Mouse (Mus musculus): Measurements from ENCODE around the gene Suz12. TPM values are rescaled to one million over a fixed set of nuclear protein-coding genes. Genes with fewer than 3 reads are reported as not detected.
"Not testable (repeated sequence)": the region's sequence is repeated elsewhere in the genome, so short reads cannot be mapped to it uniquely, and the experiment has no call there.

The Suz12 gene
- 10 to 100 TPM; 37.6 to 53.7 TPM for total RNA-seq (2021)
- polyA plus RNA-seq (2012; rRNA removed): 2.1 and 3.3 TPM in 2 replicates
- long read RNA-seq, full-length matches to known transcripts: 19 of 23 reads
- long read RNA-seq, partial matches to known transcripts: 0 of 23 reads
- long read RNA-seq, other reads (novel, unspliced or antisense): 4 of 23 reads

- peak; percentile 98 for DNase-seq
Observed at GRCm38 (mm10) chr11:79992592-79993355, at the start of gene Suz12. Gene Suz12 (plus strand): TSS chr11:79993106.

- no peak for DNase-seq
Observed at GRCm38 (mm10) chr11:79943136-79943535, 49.8 kb upstream of the Suz12 start.

GRCm38 (mm10) chr11:79943601-79944000 lies 49.3 kb upstream of the Suz12 start:
- no peak for DNase-seq

- DNase-seq: no peak
Observed at GRCm38 (mm10) chr11:79947265-79947664, 45.6 kb upstream of the Suz12 start.

GRCm38 (mm10) chr11:79961346-79962124 lies 31.4 kb upstream of the Suz12 start:
- DNase-seq: no peak

- DNase-seq: peak; percentile 97
Observed at GRCm38 (mm10) chr11:79962125-79962876, 30.6 kb upstream of the Suz12 start, which contains the start of gene Utp6. Gene Utp6 (minus strand): TSS chr11:79962390.

- no peak for DNase-seq
Observed at GRCm38 (mm10) chr11:79962877-79963183, 30.1 kb upstream of the Suz12 start.

GRCm38 (mm10) chr11:79963212-79963974 lies 29.5 kb upstream of the Suz12 start:
- no peak for DNase-seq

- DNase-seq: peak; percentile 59
Observed at GRCm38 (mm10) chr11:79965896-79966295, 27.0 kb upstream of the Suz12 start.

- no peak for DNase-seq
Observed at GRCm38 (mm10) chr11:79967752-79968151, 25.2 kb upstream of the Suz12 start.

- no peak for DNase-seq
Observed at GRCm38 (mm10) chr11:79973133-79973532, 19.8 kb upstream of the Suz12 start.

GRCm38 (mm10) chr11:79973626-79974476 lies 19.1 kb upstream of the Suz12 start:
- peak; percentile 20 for DNase-seq

GRCm38 (mm10) chr11:79975377-79975776 lies 17.5 kb upstream of the Suz12 start:
- DNase-seq: no peak

- no peak for DNase-seq
Observed at GRCm38 (mm10) chr11:79976222-79976621, 16.7 kb upstream of the Suz12 start.

GRCm38 (mm10) chr11:79976645-79977044 lies 16.3 kb upstream of the Suz12 start:
- DNase-seq: not testable (repeated sequence)

GRCm38 (mm10) chr11:79977061-79977460 lies 15.8 kb upstream of the Suz12 start:
- DNase-seq: not testable (repeated sequence)

- DNase-seq: not testable (repeated sequence)
Observed at GRCm38 (mm10) chr11:79977747-79978146, 15.2 kb upstream of the Suz12 start.

GRCm38 (mm10) chr11:79986886-79987285 lies 6.0 kb upstream of the Suz12 start:
- no peak for DNase-seq

GRCm38 (mm10) chr11:79987896-79988295 lies 5.0 kb upstream of the Suz12 start:
- DNase-seq: peak; percentile 47

GRCm38 (mm10) chr11:79990120-79990519 lies 2.8 kb upstream of the Suz12 start:
- no peak for DNase-seq
